Mouse (Mus musculus): ENCODE data around the gene Ccdc106.

Gene Ccdc106

GRCm38 (mm10) chr7:5020000-5020681 is at the start of gene Ccdc106, which contains the start of gene Zfp865:
Gene Ccdc106, plus strand, starts transcription at chr7:5020553.
Gene Zfp865, plus strand, starts transcription at chr7:5020376.
- CTCF ChIA-PET = interaction anchor here (0.7 to 1.2 kb wide), 3 partner anchors 31 to 1375 kb away, joined by 3 to 11 read pairs (median 4); partner anchors contain the start of genes Cnot3 and Zfp580

- CTCF ChIA-PET = no interaction called here
Measured at GRCm38 (mm10) chr7:4971068-4971467, 49.3 kb upstream of the Ccdc106 start, which contains the start of gene Sbk3. Gene Sbk3, minus strand, starts transcription at chr7:4971168.

DNA sequence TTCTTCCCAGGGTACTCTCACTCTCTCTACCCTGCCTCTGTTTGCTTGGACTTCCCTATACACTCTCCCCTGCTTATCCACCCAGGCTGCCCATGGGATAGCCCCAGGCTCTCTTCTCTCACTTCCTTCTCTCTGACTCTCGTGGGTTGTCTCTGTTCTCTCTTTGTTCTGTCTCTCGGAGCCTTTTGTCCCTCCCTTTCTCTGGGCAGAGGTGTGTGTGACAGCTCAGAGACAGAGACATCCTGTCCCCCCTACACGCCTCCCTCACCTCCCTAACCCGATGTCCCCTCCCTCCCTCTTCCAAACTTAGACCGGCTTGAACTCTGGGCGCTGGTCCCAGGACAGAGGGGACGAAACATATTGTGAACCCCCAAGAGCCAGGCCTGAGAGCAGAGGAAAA is 48.6 kb upstream of the Ccdc106 start:
- CTCF ChIA-PET = no interaction called here

DNA sequence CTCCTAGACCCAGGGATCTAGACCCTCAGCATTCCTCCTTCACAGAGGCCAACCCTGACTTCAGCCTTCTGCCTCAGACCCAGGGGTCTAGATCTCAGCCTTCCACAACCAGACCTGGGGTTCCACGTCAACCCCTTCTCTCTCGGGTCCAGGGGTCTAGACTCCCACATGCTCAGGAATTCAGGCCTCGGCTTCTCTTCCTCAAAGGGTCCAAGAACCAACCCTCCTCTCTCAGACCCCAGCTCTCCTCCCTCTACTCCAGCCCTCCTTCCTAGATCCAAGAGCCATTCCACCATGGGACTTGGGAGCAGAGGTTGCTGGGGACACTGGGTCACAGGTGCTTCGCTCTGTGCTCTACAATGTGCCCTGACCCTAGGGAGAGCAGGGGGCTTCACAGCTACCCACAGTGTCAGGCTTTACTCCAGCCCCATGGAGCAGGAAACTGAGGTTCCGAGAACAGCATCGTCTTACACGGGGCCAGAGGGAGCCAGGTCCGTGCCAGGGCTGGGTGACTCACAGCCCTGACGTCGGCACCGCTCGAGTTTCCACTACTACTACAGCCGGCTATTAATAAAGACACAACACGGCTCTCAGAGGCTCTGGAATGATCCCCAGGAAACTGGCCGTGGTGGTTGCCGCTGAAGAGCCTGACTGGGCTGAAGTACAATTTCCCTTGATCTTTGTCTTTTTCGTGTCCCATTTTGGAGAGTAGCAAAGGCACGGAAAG is 47.9 kb upstream of the Ccdc106 start:
- CTCF ChIA-PET = no interaction called here

DNA sequence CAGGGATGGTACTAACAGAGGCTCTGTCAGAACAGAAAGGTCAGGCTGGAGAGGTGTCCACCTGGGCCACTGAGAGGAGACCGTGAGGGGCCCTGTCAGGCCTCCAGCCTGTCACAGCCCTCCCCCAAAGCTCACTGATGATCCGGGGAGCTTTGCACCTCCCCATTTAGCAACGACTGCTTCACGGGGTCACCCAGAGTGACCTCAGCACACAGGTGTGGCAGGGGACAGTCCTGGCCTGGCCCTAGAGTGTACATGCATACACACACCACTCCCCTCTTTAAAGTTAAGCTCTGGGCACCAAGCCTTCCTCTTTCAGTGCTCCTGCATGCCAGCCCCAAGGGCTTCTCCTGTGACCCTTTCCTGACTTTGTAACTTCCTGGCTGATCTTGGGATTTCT is 44.9 kb upstream of the Ccdc106 start:
- CTCF ChIA-PET = no interaction called here

GRCm38 (mm10) chr7:4976832-4977231 is 43.5 kb upstream of the Ccdc106 start:
- CTCF ChIA-PET = no interaction called here

DNA sequence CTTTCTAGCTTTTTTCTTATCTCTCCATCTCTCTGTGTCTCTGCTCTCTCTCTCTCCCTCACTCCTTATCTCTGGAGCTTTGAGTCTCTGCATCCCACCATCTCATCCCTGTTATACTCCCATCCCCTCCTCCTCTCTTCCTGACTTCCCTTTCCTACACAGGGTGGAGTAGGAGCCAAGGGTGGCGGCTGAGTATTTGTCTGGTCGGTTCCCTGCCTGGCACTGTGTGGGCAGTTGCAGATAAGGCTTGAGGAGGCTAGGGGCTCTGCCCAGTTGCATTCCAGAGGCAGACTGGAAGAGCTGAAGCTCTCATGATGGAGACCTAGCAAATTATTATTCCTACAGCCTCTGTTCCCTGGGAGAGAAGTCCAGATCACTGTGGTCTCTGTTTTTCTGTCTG is 32.1 kb upstream of the Ccdc106 start:
- CTCF ChIA-PET = no interaction called here

GRCm38 (mm10) chr7:4993347-4993998 is 26.9 kb upstream of the Ccdc106 start:
- CTCF ChIA-PET = no interaction called here

DNA sequence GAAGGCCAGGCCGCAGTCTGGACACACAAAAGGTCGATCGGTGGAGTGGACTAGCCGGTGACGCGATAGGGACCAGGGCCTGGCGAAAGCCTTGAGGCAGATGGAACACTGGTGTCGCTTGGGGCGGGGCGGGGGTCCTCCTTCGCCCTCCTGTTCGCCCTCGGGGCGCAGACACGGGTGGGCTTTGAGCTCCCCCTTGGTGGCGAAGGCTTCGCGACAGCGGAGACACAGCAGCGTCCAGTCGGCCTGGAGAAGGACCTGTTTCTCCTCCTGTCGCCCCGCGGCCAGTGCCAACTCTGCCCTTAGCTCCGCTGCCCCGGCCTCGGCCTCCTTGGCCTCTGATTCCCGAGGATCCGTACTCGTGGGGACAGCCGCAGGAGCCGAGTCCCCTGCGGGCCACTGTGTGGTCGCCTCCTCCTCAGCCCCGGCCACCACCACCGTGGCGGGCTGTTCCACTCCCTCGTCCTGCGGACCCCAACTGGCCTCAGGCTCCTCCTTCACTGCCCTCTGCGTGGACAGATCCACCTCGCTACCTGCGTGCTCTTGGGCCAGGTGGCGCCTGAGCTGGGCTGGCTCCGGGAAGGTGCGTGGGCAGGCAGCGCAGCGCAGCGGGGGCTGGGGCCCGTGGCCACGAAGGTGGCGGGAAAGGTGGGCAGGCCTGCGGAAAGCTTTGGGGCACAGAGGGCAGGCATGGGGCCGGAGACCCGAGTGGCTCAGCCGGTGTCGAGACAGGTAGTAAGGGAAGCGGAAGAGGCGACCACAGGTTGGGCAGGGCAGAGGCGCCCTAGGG is 26.2 kb upstream of the Ccdc106 start:
- CTCF ChIA-PET = no interaction called here

- CTCF ChIA-PET = interaction anchor here (0.5 to 1.0 kb wide), 2 partner anchors 18 to 110 kb away, joined by 3 read pairs; no protein-coding TSS in a partner anchor
Measured at GRCm38 (mm10) chr7:4995268-4996002, 24.9 kb upstream of the Ccdc106 start.

DNA sequence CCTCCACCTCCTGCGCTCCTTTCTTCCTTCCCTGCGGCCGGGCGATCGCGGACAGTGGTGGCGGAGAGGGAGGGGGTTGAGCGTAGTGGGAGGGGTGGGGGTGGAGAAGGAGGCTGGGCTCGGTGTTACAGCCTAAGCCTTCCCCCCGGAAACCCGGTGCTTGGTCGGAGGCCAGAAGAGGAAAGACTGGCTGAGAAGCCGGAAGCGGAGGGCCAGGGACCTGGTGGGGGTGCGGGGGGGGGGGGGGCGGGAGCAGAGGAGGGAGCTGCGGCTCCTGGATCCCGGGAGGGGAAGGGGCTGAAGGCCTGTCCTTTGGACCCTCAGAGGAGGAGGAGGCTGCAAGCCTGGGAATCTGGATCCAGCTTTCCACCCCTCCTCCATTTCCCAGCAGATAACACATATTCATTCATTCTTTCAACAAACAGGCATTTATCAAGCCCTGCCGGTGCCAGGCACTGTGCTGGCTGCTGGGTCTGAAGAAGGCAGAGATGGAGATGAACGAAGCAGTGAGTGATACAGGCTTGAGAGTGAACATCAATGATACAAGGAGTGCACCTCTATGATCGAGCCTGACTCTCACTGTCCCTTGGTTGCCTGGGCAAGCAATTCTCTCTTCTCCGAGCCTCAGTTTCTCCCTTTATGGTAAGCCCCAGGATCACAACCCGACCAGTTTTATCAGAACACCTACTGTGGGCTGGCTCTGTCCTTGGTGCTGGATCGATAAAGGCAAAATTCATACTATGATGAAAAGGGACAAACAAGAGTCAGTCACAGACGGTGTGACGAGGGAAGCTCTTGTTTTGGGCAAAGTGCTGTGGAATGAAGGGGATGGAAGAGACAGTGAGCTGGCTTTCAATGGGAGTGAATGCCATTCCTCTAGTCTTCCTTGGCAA is 24.1 kb upstream of the Ccdc106 start, which contains the start of gene Zfp579:
Gene Zfp579 (minus strand): TSS at position 156 of the 893 bp plus-strand sequence.
- CTCF ChIA-PET = interaction anchor here (0.5 to 1.0 kb wide), 4 partner anchors 17 to 856 kb away, joined by 3 to 4 read pairs (median 3); no protein-coding TSS in a partner anchor

DNA sequence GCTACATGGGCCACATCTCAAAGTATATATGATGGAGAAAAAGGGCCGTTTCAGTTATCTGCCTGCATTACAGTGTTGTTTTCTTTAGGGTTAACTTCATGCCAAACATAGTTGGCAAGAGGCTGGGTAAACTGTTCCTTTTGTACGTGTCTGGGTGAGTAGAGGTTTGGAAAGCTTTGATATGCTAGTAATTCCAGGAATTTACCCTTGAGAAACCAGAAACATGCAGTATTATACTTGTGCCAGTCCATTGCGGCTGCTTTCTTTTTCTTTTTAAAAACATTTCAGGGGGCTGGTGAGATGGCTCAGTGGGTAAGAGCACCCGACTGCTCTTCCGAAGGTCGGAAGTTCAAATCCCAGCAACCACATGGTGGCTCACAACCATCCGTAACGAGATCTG is 23.4 kb upstream of the Ccdc106 start:
- CTCF ChIA-PET = no interaction called here

DNA sequence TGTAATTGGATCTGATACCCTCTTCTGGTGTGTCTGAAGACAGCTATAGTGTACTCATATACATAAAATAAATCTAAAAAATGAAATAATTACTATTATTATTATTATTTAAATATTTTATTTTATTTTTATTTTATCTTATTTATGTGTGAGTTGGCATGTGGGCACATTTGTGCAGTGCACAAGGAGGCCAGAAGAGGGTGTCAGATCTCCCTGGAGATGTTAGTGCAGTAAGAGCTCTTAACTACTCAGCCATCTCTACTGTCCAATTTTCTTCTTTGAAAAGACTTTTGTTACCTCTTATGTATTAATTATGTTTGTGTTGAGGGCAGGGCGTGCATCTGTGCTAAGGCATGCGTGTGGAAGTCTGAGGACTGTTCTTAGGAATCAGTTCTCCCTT is 20.5 kb upstream of the Ccdc106 start:
- CTCF ChIA-PET = interaction anchor here (1.4 kb wide), 1 partner anchor 47 kb away, joined by 8 read pairs; no protein-coding TSS in a partner anchor

DNA sequence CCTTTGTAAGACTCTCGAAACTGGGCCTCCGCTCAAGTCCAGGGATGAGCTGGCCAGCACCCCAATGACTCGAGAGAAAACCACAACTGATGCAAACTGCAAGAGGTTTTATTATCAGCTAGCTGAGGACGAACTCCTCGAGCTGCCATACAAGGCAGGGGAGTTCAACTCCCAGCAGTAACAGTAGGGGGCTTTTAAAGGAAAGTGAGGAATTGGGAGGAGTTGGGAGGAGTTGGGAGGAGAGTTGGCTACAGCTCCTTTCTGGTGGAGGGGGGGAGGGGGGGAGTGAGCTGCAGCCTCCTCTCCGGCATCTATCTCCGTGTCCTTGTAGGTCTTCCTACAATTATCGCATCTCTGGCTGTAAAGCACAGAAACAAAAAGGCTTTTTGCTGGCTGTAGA is 17.5 kb upstream of the Ccdc106 start:
- CTCF ChIA-PET = interaction anchor here (0.6 kb wide), 1 partner anchor 109 kb away, joined by 3 read pairs; no protein-coding TSS in a partner anchor

GRCm38 (mm10) chr7:5008229-5008628 is 12.1 kb upstream of the Ccdc106 start:
- CTCF ChIA-PET = no interaction called here

GRCm38 (mm10) chr7:5012681-5013513 is 7.5 kb upstream of the Ccdc106 start:
- CTCF ChIA-PET = interaction anchor here (0.8 kb wide), 1 partner anchor 17 kb away, joined by 3 read pairs; the partner anchor contains the start of gene Zfp579

- CTCF ChIA-PET = interaction anchor here (0.6 to 0.8 kb wide), 3 partner anchors 37 to 375 kb away, joined by 3 read pairs; partner anchors contain the start of gene Zfp580
Measured at GRCm38 (mm10) chr7:5014251-5015117, 5.9 kb upstream of the Ccdc106 start, which contains the start of the genes Zfp524 and Fiz1. Gene Zfp524, plus strand, starts transcription at chr7:5014415. Gene Fiz1, minus strand, starts transcription at chr7:5014697.
